Mouse (Mus musculus) kidney, postnatal 4 days (tissue): ENCODE measurements around the gene Papln.

ENCODE experiments used
- DNase-seq, 2 experiments: peaks; one replicate each; pipeline ENCODE4 v3.0.0; 2021; ENCODE audit warnings: mixed read lengths in 2 of 2

Papln gene

DNA sequence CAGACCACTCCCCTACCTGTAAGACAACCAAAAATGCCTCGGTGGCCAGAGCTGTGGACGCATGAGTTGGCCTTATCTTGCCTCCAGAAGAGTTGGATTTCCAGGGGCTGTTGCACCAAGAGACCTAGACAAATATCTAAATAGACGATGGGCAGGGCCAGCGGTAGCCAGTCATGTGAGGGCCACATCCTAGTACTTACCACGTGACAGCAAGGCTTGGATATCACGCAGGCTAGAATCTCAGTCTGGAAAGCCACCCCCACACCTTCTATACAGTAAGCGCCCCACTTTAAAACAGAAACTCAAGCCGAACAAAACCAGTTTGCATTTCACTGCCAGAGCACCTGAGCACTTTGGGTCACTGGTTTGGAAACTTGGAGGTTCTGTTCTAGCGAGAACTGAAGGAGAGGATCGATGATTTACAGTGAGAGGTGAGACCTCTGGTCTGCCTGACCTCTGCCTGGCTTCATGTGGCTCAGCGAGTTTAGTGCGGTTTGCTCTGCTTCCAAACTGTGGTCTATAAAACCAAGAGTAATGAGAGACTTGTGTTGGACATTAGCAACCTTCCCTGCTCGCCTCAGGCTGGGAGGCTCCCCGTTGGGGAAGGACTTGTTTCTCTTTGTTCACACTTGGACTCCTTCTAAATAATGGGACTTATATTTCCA lies 4.9 kb downstream of the Papln start:
- DNase-seq = peak; percentile 50 to 67

GRCm38 (mm10) chr12:83770418-83771256 lies 7.2 kb downstream of the Papln start:
- DNase-seq = peak; percentile 91 to 92

- DNase-seq = no peak
These were observed 12.2 kb downstream of the Papln start for GRCm38 (mm10) chr12:83775621-83776020.

GRCm38 (mm10) chr12:83776766-83777165 lies 13.3 kb downstream of the Papln start:
- DNase-seq = no peak

GRCm38 (mm10) chr12:83780181-83780580 lies 16.7 kb downstream of the Papln start:
- DNase-seq = no peak

GRCm38 (mm10) chr12:83781204-83781603 lies 17.8 kb downstream of the Papln start:
- DNase-seq = no peak

DNA sequence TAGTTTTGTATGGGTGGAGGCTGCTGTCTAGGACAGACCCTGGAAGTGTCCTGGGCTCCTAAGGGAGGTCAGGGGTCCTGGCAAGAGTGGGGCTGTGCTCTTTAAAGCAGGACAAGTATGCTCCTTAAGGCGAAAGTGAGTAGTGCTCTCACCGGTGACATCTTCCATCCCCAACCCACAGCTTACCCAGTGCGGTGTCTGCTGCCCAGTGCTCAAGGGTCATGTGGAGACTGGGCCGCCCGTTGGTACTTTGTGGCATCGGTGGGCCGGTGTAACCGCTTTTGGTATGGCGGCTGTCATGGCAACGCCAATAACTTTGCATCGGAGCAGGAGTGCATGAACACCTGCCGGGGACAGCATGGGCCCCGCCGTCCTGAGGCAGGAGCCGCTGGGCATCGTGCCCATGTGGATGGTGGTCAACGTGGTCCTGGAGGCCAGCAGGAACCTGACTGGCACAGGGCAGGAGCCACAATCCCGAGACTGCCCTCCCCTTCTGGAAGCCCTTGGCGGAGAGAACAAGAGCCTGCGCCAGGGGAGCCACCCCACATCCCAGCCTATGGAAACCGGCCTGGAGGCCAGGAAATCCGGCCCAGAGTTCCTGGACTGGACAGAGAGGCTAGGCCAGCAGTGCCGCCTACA lies 18.3 kb downstream of the Papln start:
- no peak for DNase-seq

DNA sequence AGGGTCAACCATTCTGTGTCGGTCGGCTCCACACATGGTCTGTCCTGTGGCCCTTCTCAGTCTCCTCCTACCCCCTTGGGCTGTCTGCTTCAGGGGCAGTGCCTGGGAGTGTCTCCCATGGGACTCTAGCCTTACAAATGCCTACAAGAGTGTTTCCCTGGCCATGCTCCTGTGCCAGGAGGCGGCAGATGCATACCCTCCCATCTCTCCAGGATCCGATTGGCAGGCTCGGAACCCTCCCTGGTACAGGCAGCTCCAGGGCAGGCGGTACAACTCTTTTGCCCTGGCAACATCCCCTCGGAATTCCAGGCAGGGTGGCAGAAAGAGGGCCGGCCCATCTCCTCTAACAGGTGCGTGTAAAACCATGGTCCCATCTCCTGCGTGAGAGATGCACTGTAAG lies 19.2 kb downstream of the Papln start:
- no peak for DNase-seq

DNA sequence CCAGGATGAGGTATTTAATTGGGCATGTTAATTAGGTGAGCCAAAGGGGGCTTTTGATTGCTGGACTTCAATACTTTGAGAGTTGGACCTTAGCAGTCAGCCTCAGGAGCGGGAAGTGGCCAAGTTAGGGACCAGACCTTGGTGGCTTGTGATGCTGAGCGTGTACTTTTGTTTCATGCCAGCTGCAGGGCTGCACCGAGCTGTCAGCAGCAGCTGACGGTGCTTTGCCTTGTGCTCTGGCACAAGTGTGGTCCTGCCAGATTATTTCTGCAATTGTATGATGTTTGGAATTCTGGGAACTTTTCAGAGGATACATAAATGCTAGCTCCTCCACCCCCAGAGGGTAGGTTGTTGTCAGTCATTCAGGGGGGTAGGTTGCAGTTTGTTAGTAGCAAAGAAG lies 21.9 kb downstream of the Papln start:
- DNase-seq = no peak

- no peak for DNase-seq
These were observed 25.8 kb downstream of the Papln start for GRCm38 (mm10) chr12:83789051-83789780.

- no peak for DNase-seq
These were observed 26.3 kb downstream of the Papln start for GRCm38 (mm10) chr12:83789781-83790140.

DNA sequence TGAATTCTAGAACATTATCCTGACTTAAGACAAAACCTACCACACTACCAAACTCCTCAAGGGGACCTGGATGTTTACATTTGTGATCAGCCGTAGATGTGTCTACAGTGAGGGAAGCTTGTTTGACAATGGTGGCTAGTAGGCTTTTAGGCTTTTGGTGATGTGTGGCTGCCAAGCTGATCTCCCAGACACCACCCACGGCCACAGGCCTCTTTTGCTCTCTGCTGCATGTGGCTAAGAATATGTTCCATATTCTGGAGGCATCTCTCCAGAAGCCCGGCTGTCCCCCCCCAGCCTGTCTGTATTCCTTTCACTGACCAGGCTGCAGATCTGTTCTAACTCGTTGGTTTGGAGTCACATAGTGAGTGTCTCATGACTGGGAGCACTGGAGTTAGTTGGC lies 27.3 kb downstream of the Papln start:
- no peak for DNase-seq

- DNase-seq = no peak
These were observed 28.3 kb downstream of the Papln start for GRCm38 (mm10) chr12:83791737-83792136.

- DNase-seq = peak; percentile 70 to 81
These were observed 29.4 kb downstream of the Papln start for GRCm38 (mm10) chr12:83792706-83793410.

DNA sequence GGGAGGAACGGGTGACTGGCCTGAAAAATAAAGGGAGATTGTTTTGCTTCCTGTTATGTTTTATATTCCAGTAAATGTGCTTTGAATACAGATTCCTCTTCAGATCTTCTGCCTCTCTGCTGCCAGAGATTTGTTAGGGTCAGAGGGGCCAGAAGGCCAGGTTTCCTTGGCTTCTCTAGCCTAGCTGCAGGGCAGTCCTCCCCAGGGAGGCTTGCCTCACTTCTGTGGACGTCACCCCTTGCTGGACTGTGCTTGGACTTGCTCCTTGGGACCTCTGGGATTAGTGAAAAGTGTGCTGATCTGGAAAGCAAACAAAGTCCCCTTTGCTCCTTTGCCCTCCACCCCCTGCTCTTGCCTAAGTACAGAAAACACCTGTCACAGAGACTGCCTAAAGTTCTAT lies 31.6 kb downstream of the Papln start:
- peak in 1 of 2 experiments; percentile 44 for DNase-seq

DNA sequence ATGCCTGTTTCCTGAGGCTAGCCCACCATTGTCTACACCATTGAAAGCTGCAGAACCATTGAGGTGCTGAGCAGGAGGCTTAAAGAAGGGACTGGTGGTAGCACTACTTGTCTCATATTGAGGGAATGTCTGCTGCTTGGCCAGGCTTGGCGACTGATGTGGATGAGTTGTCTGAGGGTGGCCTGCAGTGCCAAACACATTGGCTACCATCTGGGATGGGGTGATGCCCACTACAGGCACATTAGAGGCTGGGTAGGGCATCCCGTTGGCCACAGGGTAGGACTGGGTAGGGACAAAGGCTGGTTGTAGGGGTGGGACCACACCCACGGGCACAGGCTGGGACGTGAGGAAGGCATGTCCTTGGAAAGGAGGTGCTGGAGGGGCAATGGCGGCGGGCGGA lies 32.2 kb downstream of the Papln start:
- DNase-seq = no peak

DNA sequence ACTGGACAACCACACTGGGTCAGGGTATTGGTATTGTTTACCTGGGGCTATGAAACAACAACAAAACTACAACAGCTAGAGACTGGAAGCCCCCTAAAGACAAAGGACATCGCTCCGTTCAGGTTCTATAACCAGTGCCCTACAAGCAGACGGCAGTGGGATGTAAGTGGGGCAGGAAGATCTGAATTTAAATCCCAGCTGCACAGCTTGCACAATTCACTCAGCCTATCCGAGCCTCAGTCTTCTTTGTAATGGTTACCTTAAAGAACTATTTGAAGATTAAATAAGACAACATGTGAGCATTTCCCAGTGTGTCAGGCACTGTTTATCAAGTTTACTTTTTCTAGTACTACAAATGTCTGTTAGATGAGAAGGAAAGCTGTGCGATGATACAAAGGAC lies 34.9 kb downstream of the Papln start:
- no peak for DNase-seq

DNA sequence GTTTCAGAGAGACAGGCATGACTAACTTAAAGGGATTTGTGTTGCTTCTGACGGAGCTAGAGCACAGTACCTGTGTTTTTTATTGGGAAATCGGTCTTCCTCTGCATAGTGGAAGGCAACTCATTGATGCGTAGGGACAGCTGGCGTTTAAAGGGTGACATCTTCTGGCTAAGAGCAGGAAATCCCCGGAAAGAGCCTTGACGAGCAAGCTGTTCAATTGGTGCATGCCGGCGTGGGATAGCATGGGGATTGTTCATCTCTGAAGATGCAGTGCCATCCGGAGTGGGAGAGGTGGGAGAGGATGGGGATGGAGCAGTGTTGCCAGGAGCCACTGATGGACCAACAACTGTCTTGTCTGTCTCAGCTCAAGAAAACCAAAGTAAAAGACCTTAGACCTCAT lies 37.5 kb downstream of the Papln start:
- no peak for DNase-seq

GRCm38 (mm10) chr12:83803641-83804040 lies 40.2 kb downstream of the Papln start:
- no peak for DNase-seq

DNA sequence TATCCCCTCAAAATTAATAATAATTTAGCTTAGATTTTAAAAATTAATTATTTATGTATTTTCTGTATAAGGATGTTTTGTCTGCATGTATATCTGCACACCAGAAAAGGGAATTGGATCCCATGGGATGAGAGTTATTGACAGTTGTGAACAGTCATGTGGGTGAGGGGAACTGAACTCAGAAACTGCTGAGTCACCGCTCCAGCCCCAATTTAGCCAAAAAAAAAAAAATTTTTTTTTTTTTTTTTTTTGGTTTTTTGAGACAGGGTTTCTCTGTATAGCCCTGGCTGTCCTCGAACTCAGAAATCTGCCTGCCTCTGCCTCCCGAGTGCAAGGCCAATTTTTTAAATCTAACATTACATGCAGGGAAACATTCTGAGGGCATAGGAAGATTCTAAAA lies 48.5 kb downstream of the Papln start:
- no peak for DNase-seq

DNA sequence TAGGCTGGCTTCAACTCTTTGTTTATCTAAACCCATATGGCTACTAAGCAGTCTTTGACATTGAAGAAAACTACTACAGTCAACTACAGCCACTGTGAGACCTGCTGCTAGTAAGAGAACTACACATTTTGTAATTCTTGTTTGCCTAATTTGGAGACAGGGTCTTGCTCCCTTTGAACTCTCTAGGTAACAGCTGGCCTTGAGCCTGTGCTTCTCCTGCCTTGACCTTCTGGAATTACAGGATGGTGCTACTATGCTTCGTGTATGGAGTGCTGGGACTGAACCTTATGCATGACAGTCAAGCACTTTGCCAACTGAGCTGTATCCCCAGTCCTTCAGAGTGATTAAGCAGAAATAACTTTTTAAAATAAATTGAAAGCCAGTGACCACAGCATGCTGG lies 53.2 kb downstream of the Papln start:
- DNase-seq = no peak

DNA sequence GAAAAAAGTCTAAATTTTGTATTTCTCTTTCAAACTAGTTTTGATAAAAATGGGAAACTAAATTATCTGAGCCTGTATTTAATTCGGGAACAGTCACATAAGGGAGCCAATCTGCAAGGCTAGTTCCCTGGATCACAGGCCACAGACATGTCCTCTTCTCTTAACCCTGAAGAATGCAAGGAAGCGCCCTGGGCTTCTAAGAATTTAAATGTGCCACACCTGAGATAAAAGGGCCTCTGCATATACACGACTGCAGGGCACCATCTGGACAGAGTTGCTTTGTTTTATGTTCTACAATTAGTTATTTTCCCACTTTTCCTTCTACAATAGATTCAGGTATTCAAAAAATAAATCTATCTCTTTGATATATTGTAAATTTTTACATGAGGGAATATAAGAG lies 67.0 kb downstream of the Papln start:
- DNase-seq = no peak

GRCm38 (mm10) chr12:83833979-83834378 lies 70.5 kb downstream of the Papln start:
- DNase-seq = no peak
